Mouse (Mus musculus) spleen, adult 2 months (tissue): Measurements from ENCODE around the gene Cycs. TPM values are rescaled to one million over a fixed set of nuclear protein-coding genes. Genes with fewer than 3 reads are reported as not detected.

Experiments
- DNase-seq, 2 experiments: peaks; one replicate each; pipeline versions ENCODE4 v3.0.0 to v3.0.0-alpha.2; 2012 to 2021; ENCODE audit warnings: low spot score in 2 of 2, low read depth in 1 of 2
- H3K27ac ChIP-seq: fragments of 200-500 bp; 2 replicates; pipeline ENCODE4 v1.5.1; 2012; ENCODE audit warnings: low read length, inconsistent platforms; ENCODE audit not compliant: insufficient read depth
- H3K27me3 ChIP-seq: fragments of 200-500 bp; 2 replicates; pipeline ENCODE4 v1.6.1; 2012; ENCODE audit warnings: mild to moderate bottlenecking, moderate library complexity, low read length, inconsistent platforms; ENCODE audit not compliant: control insufficient read depth, insufficient read depth
- H3K36me3 ChIP-seq: fragments of 200-500 bp; 2 replicates; pipeline ENCODE4 v1.6.1; 2012; ENCODE audit warnings: mild to moderate bottlenecking, low read length, inconsistent platforms; ENCODE audit not compliant: control insufficient read depth, insufficient read depth
- H3K4me1 ChIP-seq: fragments of 200-500 bp; 2 replicates; pipeline ENCODE4 v1.6.1; 2011; ENCODE audit warnings: inconsistent platforms; ENCODE audit not compliant: control insufficient read depth, insufficient read depth, insufficient read length
- H3K4me3 ChIP-seq: fragments of 200-500 bp; 2 replicates; pipeline ENCODE4 v1.5.1; 2011; ENCODE audit warnings: mild to moderate bottlenecking, inconsistent platforms; ENCODE audit not compliant: insufficient read depth, insufficient read length; ENCODE audit errors: extremely low read depth
- CTCF ChIP-seq: fragments of 200-500 bp; IDR thresholded peaks from 2 replicates; pipeline ENCODE4 v1.5.1; 2011; ENCODE audit warnings: mild to moderate bottlenecking, inconsistent platforms; ENCODE audit not compliant: insufficient read depth, insufficient read length, insufficient replicate concordance; ENCODE audit errors: extremely low read depth
- POLR2A ChIP-seq: fragments of 200-500 bp; IDR thresholded peaks from 2 replicates; pipeline ENCODE4 v1.6.1; 2011; ENCODE audit warnings: low read depth, low read length, inconsistent platforms
- WGBS: fragments of 180-500 bp; shearing (Covaris S2); methylation state at CpG from one replicate; pipeline ENCODE4 v1.1.7; 2018; 5-methylcytosine and 5-hydroxymethylcytosine counted together
- polyA plus RNA-seq: library from polyadenylated mRNA; depleted of rRNA; stranded (reverse); fragments of >200 nt; gene quantifications from 2 replicates; pipeline ENCODE4 v1.2.3, GENCODE M21; 2012

Cycs gene
- polyA plus RNA-seq, 1 experiment, result 0.82 TPM

DNA sequence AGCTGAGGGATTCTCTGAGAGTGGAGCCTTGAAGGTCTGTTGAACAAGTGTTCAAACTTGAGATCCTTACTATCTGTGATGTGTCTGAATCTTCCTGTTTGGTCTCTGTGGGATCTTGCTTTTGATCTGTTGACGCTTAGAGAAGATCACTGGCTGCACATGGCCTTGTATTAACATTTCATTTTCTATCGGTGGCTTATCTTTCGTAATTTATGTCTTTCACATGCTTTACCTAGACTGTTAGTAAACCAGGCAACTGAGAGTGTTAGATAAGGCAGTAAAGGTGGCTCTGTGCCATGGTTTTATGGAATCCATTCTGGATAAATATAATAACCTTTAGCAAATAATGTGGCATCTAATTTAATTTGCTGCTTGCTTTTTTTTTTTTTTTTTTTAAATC lies 23.9 kb upstream of the Cycs start:
- Histone ChIP-seq H3K36me3 (no peaks in the 10 kb centered on the region), H3K27ac (no peak overlapping the region), H3K4me3 (no peak overlapping the region), H3K27me3 (no peaks in the 10 kb centered on the region), H3K4me1 (no peaks in the 10 kb centered on the region)
- no peak for DNase-seq
- TF ChIP-seq CTCF (no peak), POLR2A (no peak)
- WGBS, result 72% methylated on average over 3 of the region's 3 CpGs

DNA sequence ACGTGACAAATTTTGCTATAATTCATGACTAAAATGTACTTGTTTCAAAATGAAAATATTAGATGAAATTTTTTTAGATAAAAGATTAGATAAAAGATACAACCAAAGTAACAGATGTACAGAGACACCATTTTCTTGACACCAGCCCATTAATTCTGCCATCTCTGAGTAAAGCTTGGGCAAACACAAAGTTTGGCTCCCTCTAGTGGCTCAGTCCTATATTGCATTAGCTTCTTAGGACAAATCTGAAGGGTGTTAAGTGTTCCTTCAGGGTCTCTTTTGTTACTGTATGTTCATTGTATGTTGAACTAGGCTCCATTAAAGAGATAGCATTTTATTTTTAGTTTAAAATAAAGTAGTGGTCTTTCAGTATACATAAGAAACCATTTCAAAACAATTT lies 21.9 kb upstream of the Cycs start:
- WGBS, result 91% methylated on average over 1 of the region's 1 CpGs
- no peak for TF ChIP-seq POLR2A
- TF ChIP-seq CTCF, result peak; percentile 20; the same call in 1 of the 2 replicates
- H3K4me3 ChIP-seq, result no peak overlapping the region
- no peaks in the 10 kb centered on the region for H3K27me3 ChIP-seq
- H3K4me1 ChIP-seq, result no peaks in the 10 kb centered on the region
- no peak overlapping the region for H3K27ac ChIP-seq
- DNase-seq, result peak; percentile 36 to 59
- H3K36me3 ChIP-seq, result no peaks in the 10 kb centered on the region

DNA sequence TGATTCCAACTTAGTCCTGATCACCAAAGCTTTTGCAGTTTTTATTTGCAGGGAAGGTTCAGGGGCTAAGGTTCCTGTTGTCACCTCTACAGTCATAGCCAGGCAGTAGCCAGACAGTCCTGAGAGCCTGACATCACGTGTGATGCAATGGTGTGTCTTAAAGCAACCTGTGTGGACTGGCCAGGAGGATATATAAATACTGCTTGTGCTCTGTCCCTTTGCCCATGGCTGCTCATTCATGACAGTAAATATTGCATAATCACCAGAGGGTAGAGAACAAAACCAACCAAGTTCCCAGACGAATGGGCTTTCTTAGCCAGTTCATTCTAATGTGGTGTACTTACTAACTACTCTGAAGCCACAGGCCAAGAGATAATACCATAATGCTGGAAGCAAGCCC lies 21.1 kb upstream of the Cycs start:
- Histone ChIP-seq H3K36me3 (no peaks in the 10 kb centered on the region), H3K4me3 (no peak overlapping the region), H3K27ac (no peak overlapping the region), H3K4me1 (no peaks in the 10 kb centered on the region), H3K27me3 (no peaks in the 10 kb centered on the region)
- 78% methylated on average over 2 of the region's 2 CpGs for WGBS
- no peak for DNase-seq
- no peak for TF ChIP-seq POLR2A
- TF ChIP-seq CTCF, result no peak

DNA sequence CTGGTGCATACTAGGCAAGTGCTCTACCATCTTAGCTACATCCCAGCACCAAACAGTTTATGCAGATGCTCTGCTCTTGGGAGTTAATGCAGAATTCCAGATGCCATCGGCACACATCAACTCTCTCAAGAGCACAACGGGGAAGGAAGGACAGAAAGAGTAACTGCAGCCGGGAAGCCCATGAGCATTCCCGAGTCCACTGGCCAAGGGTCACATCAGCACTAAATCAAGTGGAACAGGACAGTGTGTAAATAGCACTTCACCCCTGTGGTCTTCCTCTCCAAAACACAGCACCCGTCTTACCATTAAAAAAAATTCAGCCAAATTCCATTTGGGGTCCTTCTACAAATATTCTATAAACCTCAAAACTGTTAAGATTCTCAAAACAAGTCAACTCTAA lies 20.0 kb upstream of the Cycs start:
- WGBS, result 88% methylated on average over 5 of the region's 5 CpGs

DNA sequence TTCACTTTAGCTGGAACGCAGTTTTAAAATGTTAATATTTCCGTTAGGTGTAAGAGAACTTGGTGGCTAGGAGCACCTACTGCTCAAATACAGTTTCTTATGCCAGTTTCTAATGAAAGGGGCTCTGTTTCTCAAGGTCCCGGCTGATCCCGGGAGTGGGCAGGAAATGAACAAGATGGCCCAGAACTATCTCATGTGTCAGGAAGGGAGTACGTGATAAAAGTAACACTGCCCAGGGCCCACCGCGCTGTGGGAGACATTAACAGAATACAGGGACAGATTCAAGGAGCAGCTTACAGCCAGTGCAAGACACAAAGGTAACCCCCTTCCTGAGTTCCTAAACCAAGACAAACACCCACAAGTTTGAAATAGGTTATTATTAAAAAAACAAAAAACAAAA lies 19.4 kb upstream of the Cycs start:
- WGBS, result 92% methylated on average over 7 of the region's 7 CpGs
- Histone ChIP-seq H3K4me3 (no peak overlapping the region), H3K27ac (no peak overlapping the region), H3K4me1 (no peaks in the 10 kb centered on the region), H3K27me3 (no peaks in the 10 kb centered on the region), H3K36me3 (no peaks in the 10 kb centered on the region)
- TF ChIP-seq POLR2A (no peak), CTCF (no peak)
- DNase-seq, result no peak

More for the DNA sequence above, 20.0 kb upstream of the Cycs start:
- H3K36me3 ChIP-seq, result no peaks in the 10 kb centered on the region
- TF ChIP-seq CTCF, result no peak
- no peak for TF ChIP-seq POLR2A
- H3K27ac ChIP-seq, result no peak overlapping the region
- no peaks in the 10 kb centered on the region for H3K27me3 ChIP-seq
- H3K4me3 ChIP-seq, result no peak overlapping the region
- no peaks in the 10 kb centered on the region for H3K4me1 ChIP-seq
- no peak for DNase-seq

DNA sequence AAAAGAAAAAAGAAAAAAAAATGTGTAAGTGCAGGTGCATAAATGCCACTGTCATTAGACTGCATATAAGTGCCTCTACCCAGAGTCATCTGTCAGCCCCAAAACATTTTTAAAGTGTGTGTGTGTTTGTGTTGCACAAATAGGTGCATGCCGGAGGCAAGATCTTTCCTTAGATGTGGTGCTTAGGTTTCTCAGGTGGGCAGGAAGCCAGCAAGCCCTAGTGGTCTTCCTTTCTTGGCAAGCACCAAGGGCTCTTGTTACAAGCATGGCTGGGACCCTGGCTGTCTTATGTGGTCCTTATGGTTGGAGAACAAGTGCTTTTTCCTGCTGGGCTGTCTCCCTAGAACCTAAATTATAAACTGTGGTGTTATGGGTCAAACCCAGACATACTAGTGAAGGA lies 5.3 kb upstream of the Cycs start:
- Histone ChIP-seq H3K4me3 (no peak overlapping the region), H3K27ac (no peak overlapping the region), H3K36me3 (no peaks in the 10 kb centered on the region), H3K4me1 (no peaks in the 10 kb centered on the region; the same call in 1 of the 2 replicates), H3K27me3 (no peaks in the 10 kb centered on the region)
- no peak for DNase-seq
- 66% methylated on average over 1 of the region's 1 CpGs for WGBS
- TF ChIP-seq CTCF (no peak), POLR2A (no peak)

DNA sequence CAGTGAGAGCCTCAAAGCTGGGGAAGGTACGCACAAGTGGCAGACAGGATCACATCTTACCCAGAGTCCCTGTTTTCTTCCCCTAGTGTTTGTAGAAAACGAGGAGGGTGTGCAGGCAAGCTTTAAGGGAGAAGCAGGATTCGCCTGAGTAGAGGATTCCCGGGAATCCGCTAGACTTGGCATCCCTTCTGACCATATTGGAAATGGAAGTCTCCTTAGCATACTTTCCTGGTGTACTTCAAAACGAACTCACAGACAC lies 588 bp upstream of the Cycs start:
- peaks cover 3% of the 10 kb centered on the region; the same call in 1 of the 2 replicates for H3K4me1 ChIP-seq
- WGBS, result 13% methylated on average over 6 of the region's 6 CpGs
- peak overlapping the region; percentile 76 for H3K4me3 ChIP-seq
- H3K27ac ChIP-seq, result peak overlapping the region; percentile 82
- H3K36me3 ChIP-seq, result peaks cover 7% of the 10 kb centered on the region
- H3K27me3 ChIP-seq, result no peaks in the 10 kb centered on the region
- DNase-seq, result no peak
- TF ChIP-seq CTCF (no peak), POLR2A (no peak)

DNA sequence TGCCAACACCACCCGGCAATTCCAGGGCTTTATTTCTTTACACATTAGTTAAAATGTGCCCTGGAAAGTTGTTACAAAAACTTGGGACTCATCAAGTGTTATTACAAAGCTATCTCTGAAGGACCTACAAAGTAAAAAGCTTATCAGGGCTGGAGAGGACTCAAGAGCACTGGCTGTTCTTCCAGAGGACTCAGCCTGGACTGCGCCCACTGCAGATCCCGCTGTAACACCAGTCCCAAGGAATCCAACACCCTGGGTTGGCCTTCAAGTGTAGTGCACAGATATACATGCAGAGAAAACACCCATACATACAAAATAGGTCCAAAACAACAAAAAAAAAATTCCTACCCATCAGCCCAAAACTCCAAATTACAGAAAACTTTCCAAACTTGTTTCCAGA lies 2.7 kb downstream of the Cycs start:
- Histone ChIP-seq H3K27ac (no peak overlapping the region), H3K36me3 (peaks cover 7% of the 10 kb centered on the region), H3K27me3 (no peaks in the 10 kb centered on the region), H3K4me3 (no peak overlapping the region), H3K4me1 (peaks cover 3% of the 10 kb centered on the region; the same call in 1 of the 2 replicates)
- WGBS, result 93% methylated on average over 3 of the region's 3 CpGs
- TF ChIP-seq CTCF (no peak), POLR2A (no peak)
- DNase-seq, result no peak
